Mouse (Mus musculus) c-Kit-negative CD71-positive TER-119-positive erythroid progenitor cells, embryonic 14.5 days (primary cell): ENCODE results near the gene Psg26.
"Not testable (repeated sequence)": the region's sequence is repeated elsewhere in the genome, so short reads cannot be mapped to it uniquely, and the experiment has no call there.

Experiments
- DNase-seq: peaks from one replicate; pipeline ENCODE4 v3.0.0-alpha.2; 2013; ENCODE audit warnings: low read depth, low spot score

The Psg26 gene

DNA sequence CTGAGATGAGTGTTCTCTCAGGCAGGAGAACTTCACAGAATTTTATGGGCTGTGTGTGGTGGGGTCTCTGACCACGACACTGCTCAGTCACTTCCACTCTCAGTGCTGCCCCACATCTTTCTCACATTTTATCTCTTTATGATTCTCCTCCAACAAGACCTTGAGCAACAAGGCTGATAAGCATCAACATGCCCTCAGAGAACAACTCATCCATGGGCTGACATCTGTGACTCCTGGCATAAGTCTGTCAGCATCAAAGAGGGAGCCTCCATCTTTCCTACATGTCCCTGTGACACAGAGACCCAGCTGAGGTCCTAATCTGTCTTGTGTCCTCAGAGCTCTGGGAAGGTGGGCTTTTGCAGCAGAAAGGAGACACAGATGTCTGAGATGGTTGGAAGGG is at the start of gene Psg26:
Psg26 (minus strand) TSS at position 101 of the 400 bp plus-strand sequence.
- DNase-seq = no peak

DNA sequence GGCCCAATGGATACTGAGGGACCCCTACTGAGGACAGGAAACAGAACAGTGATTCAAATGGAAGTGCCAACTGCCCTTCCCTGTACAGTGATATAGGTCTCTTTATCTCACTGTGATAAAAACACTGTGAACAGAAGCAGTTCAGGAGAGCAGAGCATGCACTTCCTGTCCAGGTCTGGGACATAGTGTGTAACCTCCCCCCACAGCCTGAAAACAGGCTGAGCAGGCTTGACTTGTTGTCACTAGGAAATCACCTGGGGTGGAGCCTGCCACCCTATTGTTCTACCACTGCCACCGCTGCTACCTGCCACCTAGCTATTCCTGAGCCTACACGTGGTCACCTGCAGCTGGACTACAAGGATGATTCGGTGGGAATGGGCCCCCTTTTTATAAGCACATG is 49.4 kb upstream of the Psg26 start:
- no peak for DNase-seq

DNA sequence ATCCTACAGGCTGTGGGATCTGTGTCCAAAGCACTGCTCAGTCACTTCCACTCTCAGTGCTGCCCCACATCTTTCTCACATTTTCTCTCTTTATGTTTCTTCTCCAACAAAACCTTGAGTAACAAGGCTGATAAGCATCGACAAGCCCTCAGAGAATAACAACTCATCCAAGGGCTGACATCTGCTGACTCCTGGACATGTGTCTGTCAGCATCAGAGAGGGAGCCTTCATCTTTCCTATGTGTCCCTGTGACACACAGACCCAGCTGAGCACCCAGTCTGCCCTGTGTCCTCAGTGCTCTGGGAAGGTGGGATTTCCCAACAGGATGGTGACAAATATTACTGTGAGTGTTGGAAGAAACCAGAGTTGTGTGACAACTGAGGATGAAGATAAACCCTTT is 48.2 kb upstream of the Psg26 start, which contains the start of gene Psg25:
Psg25 (minus strand) TSS at position 101 of the 400 bp plus-strand sequence.
- no peak for DNase-seq

DNA sequence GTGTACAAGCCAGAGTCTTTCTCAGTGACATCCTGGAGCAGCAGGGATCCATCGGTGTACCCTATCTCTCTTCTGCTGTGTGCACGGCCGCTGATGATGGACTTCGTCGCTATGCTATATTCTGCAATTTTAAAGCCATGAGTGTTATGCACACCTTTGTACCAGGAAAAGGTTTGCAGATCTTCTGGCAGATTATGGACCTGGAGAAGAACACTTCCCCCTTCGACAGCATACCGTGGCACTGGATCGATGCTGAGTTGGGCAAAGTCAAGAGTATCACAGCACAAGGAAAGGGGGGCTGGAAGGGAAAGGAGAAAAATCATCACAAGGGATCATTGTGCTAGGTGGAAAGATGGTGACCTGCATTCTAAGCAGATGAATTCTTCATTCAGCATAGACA is 40.7 kb upstream of the Psg26 start:
- DNase-seq = no peak

DNA sequence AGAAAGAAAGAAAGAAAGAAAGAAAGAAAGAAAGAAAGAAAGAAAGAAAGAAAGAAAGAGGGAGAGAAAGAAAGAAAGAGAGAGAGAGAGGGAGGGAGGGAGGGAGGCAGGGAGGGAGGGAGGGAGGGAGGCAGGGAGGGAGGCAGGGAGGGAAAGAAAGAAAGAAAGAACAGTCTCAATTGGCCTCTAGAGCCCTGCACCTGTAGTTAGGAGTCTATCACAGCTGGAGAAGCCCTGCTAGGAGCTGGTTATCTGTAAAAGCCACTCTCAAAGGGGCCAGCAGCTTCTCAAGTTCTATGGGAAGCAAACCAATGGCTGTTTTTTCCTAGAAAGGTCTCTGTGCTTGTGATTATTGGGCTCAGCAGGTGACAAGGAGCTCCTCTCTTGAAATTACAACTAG is 28.9 kb upstream of the Psg26 start:
- not testable (repeated sequence) for DNase-seq

DNA sequence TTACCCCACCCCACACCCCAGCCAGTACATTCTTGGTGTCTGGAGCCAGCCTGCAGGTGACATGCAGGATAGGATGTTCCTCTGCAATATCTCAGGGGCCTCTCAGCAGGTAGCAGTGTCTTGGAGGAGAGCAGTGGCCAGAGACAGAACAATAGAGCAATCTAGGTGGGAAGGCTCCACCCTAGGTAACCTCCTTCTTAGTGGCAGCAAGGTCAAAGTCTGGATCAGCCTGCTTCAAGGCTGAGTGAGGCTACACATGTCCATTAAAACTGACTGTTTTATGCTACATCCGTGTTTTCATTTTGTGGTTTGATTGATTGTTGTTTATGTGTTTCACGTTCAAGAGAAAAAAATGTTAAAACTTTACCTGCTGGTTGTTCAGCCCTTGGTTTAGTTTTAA is 28.4 kb upstream of the Psg26 start:
- DNase-seq = not testable (repeated sequence)

DNA sequence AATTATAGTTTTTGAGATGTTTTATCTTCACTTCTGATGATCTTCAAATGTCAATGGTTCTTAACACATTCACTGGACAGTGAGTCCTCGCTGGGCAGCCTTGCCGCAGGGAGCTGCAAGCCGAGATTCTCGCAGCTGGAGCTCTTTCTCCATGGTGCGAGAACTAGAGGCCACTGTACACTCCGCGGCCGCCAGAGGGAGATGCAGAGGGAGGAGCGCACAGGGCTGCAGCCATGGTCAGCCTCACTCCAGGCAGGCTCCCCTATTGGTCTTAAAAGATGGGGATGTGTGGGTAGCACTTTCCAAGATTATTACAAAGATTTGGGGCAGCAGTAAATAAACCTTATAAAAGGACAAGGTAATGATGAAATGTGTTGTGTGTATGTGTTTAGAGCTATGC is 27.5 kb upstream of the Psg26 start:
- no peak for DNase-seq

DNA sequence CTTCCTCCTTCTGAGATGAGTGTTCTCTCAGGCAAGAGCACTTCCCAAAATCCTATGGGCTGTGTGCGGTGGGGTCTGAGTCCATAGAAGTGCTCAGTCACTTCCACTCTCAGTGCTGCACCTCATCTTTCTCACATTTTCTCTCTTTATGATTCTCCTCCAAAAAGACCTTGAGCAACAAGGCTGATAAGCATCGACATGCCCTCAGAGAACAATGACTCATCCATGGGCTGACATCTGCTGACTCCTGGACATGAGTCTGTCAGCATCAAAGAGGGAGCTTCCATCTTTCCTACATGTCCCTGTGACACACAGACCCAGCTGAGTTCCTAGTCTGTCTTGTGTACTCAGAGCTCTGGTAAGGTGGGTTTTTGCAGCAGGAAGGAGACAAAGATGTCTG is 52.0 kb downstream of the Psg26 start, which contains the start of gene Psg28:
Psg28 (minus strand) TSS at position 101 of the 400 bp plus-strand sequence.
- DNase-seq = not testable (repeated sequence)
